Mouse (Mus musculus) heart, adult 18-20 months (tissue): ENCODE measurements at regions not wholly inside any gene's neighbourhood (a gene's known extent, or its start where the extent isn't known, plus 50 kb on each side); places are given as distances from the start of the nearest gene placed in this dataset.

Experiments used
- DNase-seq, 2 experiments: peaks; one replicate each; pipeline ENCODE4 v3.0.0; 2021 to 2022; ENCODE audit warnings: mixed read lengths in 1 of 2

DNA sequence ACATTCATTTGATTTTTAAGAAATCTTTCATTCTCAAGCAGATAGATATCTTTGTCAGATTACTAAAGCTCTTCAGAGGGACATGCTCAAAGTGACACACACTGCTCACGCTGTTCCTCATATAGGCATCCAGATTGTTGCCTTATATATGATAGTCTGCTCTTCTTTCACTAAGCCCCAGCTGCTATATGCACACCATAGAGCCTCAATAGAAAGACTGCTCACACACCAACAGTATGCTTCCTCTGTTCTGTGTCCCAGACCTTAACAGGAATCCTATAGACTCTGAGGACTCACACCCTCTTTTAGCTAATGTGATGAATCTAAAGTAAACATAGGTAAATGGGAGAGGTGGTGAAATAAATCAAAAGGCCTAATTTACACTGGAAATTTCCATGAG lies 561.8 kb downstream of the Smarca1 start:
- DNase-seq, result no peak

- DNase-seq, result peak in 1 of 2 experiments; percentile 3
Observed at GRCm38 (mm10) chrX:47328817-47329216, 564.0 kb downstream of the Smarca1 start.

GRCm38 (mm10) chrX:47315810-47316209 lies 577.0 kb downstream of the Smarca1 start:
- no peak for DNase-seq

DNA sequence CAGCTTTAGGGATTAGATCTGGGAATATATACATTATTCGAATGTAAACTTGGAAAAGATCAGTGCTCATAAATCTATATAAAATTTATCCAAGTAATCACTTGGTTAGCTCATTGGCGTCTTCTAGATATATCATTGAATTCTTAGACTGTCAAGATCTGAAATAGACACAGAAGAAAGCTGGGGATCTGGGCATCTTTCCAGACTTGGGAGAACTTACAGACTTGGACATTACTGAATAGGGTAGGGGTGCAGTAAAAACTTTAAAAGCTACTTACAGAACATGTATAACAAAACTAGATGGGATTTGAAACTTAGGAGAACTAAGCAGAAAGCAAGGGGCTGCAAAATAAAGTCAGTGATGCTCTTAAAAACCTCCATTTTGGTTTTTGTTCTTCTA lies 585.6 kb downstream of the Smarca1 start:
- DNase-seq, result no peak

GRCm38 (mm10) chrX:47303547-47303946 lies 589.2 kb downstream of the Smarca1 start:
- DNase-seq, result no peak

DNA sequence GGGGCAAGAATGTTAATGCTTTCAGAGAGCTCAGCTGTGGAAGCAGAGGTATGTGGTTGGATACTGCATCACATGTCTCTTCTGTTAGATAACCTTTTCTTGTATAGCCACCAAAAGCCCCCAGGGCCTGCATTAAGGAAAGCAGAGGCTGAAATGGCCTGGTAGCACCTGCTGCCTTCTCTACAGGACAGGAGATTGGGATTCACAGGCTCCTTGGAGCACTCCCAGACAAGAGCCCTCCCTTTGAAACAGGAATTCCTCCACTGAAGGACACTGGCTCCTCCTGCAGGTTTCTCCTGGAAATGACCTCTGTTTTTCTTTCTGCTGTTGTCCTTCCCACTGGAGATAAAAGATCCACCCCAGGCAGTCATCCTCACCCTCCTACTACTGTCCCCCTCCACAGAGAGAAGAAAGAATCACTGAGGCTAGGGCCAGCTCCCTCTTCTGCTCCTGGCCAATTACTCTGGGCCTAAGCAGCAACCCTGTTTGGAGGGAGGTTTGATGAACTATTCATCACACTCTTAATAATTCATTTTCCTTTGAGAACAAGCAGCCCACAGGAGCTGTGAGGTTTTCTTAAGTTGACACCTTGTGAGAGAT lies 600.1 kb downstream of the Smarca1 start:
- peak in 1 of 2 experiments; percentile 2 for DNase-seq
